Mouse (Mus musculus) CH12.LX (cell line): Measurements from ENCODE around the gene Fam227b.

Experiments
- CTCF ChIP-seq, 2 experiments: IDR thresholded peaks in 1 of 2; conservative IDR thresholded peaks in 1 of 2; 2 replicates each; pipeline ENCODE4 v1.5.1; 2011 to 2012; ENCODE audit warnings: low read depth in 2 of 2, low read length in 2 of 2, improper control_type of control experiment in 1 of 2, inconsistent platforms in 1 of 2, mild to moderate bottlenecking in 1 of 2, moderate library complexity in 1 of 2
- ELF1 ChIP-seq: IDR thresholded peaks from 2 replicates; pipeline ENCODE4 v1.6.1; 2014; ENCODE audit warnings: low read depth, mild to moderate bottlenecking, inconsistent platforms, low read length, improper control_type of control experiment
- KAT2A ChIP-seq: IDR thresholded peaks from 2 replicates; pipeline ENCODE4 v1.6.1; 2012; ENCODE audit warnings: low read length, improper control_type of control experiment, inconsistent platforms; ENCODE audit not compliant: insufficient replicate concordance
- MAFK ChIP-seq: IDR thresholded peaks from 2 replicates; pipeline ENCODE4 v1.6.1; 2011; ENCODE audit warnings: low read length, improper control_type of control experiment; ENCODE audit not compliant: insufficient replicate concordance
- MXI1 ChIP-seq: IDR thresholded peaks from 2 replicates; pipeline ENCODE4 v1.6.1; 2011; ENCODE audit warnings: mild to moderate bottlenecking, low read depth, low read length, improper control_type of control experiment
- POLR2A ChIP-seq: IDR thresholded peaks from 2 replicates; pipeline ENCODE4 v1.6.1; 2011; ENCODE audit warnings: low read depth, mild to moderate bottlenecking, improper control_type of control experiment, low read length
- RCOR1 ChIP-seq: conservative IDR thresholded peaks from 2 replicates; pipeline ENCODE4 v1.6.1; 2012; ENCODE audit warnings: low read depth, mild to moderate bottlenecking, inconsistent platforms, low read length, improper control_type of control experiment
- TCF12 ChIP-seq: IDR thresholded peaks from 2 replicates; pipeline ENCODE4 v1.6.1; 2014; ENCODE audit warnings: low read depth, mild to moderate bottlenecking, inconsistent platforms, low read length, improper control_type of control experiment
- ZKSCAN1 ChIP-seq: IDR thresholded peaks from 2 replicates; pipeline ENCODE4 v1.6.1; 2012; ENCODE audit warnings: low read depth, inconsistent platforms, low read length, improper control_type of control experiment, borderline replicate concordance

- no peak for TF ChIP-seq CTCF (conservative IDR thresholded peaks at IDR 0.05 in 1 of 2, IDR thresholded peaks at IDR 0.05 in 1 of 2; ENCODE audit: low read depth in 2 of 2, low read length in 2 of 2)
- TF ChIP-seq RCOR1, result no peak
- TF ChIP-seq ELF1, result no peak
- no peak for TF ChIP-seq MXI1
- TF ChIP-seq POLR2A, result no peak
- TF ChIP-seq ZKSCAN1, result no peak
- no peak for TF ChIP-seq KAT2A
- no peak for TF ChIP-seq TCF12
- TF ChIP-seq MAFK, result no peak
These were observed 98.1 kb downstream of the Fam227b start for GRCm38 (mm10) chr2:126053657-126054056.
